Mouse (Mus musculus) cerebellum, postnatal 36 days (tissue): Measurements from ENCODE around the gene Dvl2.
"Not testable (repeated sequence)": the region's sequence is repeated elsewhere in the genome, so short reads cannot be mapped to it uniquely, and the experiment has no call there.

Experiments used
- DNase-seq, 2 experiments: peaks; one replicate each; pipeline ENCODE4 v3.0.0; 2021 to 2022; ENCODE audit warnings: mixed read lengths in 2 of 2

The Dvl2 gene

DNA sequence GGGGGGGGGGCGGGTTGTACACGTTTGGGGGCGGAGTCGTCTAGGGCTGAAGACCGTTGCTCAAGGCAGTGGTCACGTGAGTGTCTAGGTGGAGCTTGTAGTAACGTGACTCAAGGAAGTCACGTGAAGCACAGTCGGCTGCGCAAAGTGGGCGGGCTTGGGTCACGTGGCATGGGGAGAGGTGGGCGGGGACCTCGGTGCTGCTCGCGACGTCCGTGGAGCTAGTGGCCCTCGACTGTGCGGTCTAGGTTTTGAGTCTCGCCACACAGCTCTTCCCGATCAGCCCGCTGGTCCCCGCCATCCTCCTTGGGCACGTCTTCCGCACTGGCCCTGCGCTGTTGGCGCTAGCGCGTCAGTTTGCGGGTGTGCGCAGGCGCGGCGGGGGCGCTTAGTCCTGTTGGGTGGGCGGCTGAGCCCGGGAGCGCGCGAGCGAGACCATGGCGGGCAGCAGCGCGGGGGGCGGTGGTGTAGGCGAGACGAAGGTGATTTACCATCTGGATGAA, at the start of gene Dvl2:
Gene Dvl2, plus strand, starts transcription at position 200 of the 503 bp plus-strand sequence.
- DNase-seq: peak; percentile 84 to 89

GRCm38 (mm10) chr11:69950807-69951459, 49.5 kb upstream of the Dvl2 start:
- DNase-seq: no peak

GRCm38 (mm10) chr11:69952274-69952673, 48.1 kb upstream of the Dvl2 start:
- no peak for DNase-seq

GRCm38 (mm10) chr11:69953267-69953915, 47.0 kb upstream of the Dvl2 start:
- DNase-seq: no peak

- not testable (repeated sequence) for DNase-seq
Measured at GRCm38 (mm10) chr11:69955618-69956017, 44.8 kb upstream of the Dvl2 start.

- DNase-seq: no peak
Measured at GRCm38 (mm10) chr11:69956218-69956617, 44.2 kb upstream of the Dvl2 start.

DNA sequence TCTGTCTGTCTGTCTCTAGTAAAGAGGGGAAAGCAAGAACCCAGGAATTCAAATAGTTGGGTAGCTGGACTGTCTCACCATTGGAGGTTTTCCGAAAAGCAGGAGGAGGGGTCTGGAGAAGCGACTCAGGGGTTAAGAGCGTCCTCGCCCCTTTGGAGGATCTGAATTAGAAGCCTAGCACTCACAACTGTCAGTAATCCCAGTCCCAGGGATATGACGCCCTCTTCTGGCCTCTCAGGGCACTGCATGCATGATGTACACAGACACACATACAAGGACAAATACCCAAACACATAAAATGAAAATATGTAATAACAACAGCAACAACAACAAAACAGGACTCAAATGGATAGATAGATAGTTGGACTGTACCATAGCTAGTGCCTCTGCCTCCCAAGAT, 39.8 kb upstream of the Dvl2 start:
- no peak for DNase-seq

DNA sequence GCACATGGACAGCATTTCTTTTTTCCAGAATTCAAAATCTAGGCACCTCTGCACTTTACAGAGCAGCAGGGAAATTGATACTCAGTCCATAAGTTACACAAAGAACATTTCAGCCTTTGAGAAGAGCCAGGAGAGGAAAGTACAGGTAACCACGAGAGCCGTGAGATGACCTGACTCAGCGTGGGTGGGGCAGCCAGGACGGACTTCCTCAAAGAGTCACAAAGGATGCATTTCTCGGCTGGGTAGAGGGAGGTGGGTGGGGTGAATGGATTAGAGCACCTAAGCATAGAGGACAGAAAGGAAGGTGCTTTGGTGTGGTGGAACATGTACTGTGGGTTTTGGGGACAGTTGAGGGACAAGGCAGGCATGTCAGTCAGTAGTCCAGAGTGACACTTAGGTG, 38.6 kb upstream of the Dvl2 start:
- no peak for DNase-seq

- DNase-seq: no peak
Measured at GRCm38 (mm10) chr11:69964650-69965270, 35.6 kb upstream of the Dvl2 start, which contains the start of gene Cldn7. Gene Cldn7, plus strand, starts transcription at chr11:69964779.

DNA sequence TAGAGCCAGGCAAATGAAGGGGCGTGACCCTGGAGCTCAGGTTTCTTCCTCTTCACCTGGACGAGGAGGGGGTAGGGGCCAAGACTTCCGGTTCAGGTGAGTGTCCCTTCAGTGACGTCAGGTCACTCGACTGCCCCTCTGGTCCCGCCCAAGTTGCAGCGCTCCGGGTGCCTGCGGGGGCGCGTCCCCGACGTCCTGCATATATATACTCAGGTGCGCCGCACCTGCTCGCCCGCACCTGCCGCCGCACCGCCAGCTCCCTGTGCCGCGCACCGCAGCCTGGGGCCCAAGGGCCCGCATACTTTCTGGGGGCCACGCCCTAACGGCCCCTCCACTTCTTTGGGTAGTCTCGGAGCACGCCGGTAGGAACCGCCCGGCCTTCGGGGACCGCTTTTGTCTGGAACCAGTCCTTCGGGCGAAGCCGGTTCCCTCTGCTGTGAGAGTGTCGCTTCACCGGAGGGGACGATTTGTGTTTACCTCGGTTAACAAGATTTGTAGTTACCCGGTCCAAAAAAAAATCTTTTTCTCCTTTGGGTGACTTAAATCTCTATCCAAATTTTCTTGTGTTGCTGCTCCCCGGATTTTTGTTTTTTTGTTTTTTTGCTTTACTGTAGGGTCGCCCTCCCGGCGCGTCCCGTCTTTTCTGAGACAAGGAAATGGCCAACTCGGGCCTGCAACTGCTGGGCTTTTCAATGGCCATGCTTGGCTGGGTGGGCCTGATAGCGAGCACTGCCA, 35.0 kb upstream of the Dvl2 start:
- DNase-seq: no peak

DNA sequence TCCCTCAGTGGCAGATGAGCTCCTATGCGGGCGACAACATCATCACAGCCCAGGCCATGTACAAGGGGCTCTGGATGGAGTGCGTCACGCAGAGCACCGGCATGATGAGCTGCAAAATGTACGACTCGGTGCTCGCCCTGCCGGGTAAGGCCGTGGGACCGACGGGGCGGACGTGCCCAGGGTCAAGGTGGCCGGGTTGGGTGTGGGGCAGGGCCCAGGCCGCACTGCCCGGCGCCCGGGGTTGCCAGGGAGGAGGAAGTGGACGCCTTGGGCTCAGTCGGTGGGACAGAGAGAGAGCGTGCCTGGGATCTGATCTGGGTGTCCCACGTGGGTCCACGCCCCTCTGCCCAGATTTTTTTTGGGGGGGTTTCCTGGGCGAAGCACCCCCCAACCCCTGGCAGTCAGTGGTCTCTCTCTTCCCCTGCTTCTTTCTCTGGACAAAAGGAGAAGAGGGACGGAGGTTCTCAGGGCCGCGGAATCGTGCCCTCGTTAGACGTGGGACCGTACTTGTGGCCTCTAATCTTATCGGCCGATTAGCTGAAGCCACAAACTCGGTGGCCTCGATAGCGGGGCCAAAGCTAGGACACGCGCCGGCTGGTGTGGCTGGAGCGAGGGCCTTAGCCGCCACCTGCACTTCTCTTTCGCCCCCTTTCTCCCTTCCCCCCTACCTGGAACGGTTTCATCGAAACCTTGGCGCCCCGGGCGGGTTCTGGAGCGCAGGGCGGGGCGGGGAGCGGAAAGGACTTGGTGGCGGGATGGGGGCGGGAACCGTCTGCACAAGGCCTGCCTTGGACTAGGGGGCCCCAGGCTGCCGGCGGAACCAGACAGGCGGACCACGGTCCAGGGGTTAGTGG, 34.2 kb upstream of the Dvl2 start:
- peak in 1 of 2 experiments; percentile 7 for DNase-seq

DNA sequence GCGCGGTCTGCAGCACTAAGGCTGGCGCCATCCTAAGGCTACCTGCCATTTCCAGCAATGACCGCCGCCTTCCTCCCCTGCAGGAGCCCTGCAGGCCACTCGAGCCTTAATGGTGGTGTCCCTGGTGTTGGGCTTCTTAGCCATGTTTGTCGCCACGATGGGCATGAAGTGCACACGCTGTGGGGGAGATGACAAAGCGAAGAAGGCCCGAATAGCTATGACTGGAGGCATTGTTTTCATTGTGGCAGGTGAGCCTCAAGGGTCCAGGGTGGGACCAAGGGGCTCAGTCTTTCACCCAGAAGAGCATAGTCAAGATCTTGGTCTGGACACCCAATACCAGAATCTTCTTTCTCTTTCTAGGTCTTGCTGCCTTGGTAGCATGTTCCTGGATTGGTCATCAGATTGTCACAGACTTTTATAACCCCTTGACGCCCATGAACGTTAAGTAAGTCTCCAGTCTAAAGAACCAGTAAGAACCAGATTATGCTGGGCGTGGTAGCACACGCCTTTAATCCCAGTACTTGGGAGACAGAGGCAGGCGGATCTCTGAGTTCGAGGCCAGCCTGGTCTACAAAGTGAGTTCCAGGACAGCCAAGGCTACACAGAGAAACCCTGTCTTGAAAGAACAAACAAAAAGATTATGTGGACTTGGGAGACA, 33.4 kb upstream of the Dvl2 start:
- no peak for DNase-seq

GRCm38 (mm10) chr11:69968793-69969192, 31.6 kb upstream of the Dvl2 start:
- DNase-seq: no peak

DNA sequence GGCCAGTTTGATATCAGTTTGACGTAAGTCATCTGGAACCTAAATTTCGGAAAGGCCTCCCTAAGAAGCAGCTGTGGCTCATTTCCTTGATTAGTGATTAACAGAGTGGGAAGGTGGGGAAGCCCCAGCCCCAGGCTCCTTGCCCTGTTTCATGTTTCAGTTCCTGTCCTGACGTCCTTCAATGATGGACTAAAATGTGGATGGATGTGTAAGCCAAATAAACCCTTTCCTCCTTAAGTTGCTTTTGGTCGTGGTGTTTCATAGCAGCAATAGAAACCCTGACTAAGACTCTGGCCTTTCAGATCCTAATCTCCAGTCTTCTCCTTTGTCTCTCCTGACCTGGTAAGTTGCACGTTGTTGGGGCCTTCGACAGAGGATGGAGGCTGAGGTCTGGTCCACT, 30.2 kb upstream of the Dvl2 start:
- no peak for DNase-seq

- DNase-seq: no peak
Measured at GRCm38 (mm10) chr11:69970775-69971174, 29.6 kb upstream of the Dvl2 start.

- no peak for DNase-seq
Measured at GRCm38 (mm10) chr11:69974907-69975306, 25.5 kb upstream of the Dvl2 start.

DNA sequence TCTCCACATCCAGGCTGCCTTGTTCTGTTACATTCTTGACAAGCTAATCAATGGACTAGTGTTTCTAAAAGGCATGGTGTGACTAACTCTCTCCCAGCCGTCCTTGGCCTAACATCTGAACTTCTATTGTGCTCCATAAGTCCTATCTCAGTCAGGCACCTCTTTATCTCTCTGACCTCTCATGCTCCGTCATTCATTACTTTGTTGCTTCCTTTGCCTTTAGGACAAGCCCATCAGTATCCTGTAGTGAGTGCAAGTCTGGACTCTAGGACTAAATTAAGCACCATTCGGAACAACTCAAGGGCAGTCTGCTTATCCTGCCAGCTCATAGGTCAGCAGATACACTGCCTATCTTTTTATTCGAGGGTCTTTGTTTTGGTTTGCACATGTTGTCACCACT, 24.1 kb upstream of the Dvl2 start:
- DNase-seq: no peak

DNA sequence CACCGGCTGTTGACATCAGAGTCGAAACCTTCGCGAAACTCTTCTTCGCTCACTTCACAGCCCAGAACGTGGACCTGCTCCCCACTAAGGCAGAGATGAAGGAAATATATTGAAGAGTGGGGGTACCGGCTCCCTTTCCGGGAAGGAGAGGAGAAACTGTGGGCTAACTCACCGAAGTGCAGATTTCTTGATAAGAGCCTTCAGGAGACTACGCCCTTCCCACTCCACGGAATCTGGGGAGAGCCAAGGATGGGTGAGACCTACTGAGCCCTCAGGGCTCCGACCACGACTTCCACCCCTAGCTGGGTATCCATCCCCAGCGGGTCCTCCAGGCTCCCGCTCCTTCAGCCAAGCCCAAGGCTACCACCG, 20.6 kb upstream of the Dvl2 start:
- DNase-seq: no peak

- peak; percentile 98 to 99 for DNase-seq
Measured at GRCm38 (mm10) chr11:69980196-69981140, 19.9 kb upstream of the Dvl2 start.

DNA sequence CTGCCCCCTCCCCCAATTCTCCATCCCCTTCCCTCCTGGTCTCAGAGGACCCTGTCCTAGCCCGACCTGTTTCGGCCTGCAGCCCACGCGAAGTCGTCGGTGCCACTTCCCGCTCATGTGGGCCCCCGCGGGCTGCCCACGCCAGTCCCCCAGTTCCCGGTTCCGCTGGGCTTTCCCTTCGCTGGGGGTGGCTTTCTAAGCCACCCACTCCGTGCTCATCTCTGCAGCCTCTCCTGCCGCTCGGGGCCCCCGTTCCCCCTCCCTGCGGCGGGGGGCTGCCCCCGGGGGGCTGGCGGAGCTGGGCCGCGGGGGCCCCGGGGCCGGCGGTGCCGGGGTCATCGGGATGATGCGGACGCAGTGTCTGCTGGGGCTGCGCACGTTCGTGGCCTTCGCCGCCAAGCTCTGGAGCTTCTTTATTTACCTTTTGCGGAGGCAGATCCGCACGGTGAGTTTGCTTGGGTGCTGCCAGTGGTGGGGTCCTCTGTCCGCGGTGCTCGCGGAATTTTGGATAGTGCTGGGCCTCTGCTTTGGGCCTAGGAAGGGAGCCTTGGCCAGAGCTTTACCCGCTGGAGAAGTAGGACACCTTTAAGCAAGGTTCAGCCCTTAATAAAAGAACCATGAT, 19.1 kb upstream of the Dvl2 start, which contains the start of gene Ctdnep1:
Gene Ctdnep1, plus strand, starts transcription at position 16 of the 622 bp plus-strand sequence.
- no peak for DNase-seq
